Mouse (Mus musculus) hindbrain, postnatal 0 days (tissue): ENCODE data around the gene Pde4dip. TPM values are rescaled to one million over a fixed set of nuclear protein-coding genes. Genes with fewer than 3 reads are reported as not detected.

ENCODE experiments used
- ATAC-seq: fragments of 200-750 bp; cut with Nextera tagmentation; 2 replicates; pipeline ENCODE4 v1.8.0; 2017; ENCODE audit warnings: mild to moderate bottlenecking, moderate TSS enrichment, moderate library complexity
- DNase-seq: peaks from one replicate; pipeline ENCODE4 v3.0.0-alpha.2; 2015; ENCODE audit warnings: low spot score
- H3K27ac ChIP-seq: fragments of 300-500 bp; sonication (generic); 2 replicates; pipeline ENCODE4 v1.5.1; 2014; ENCODE audit warnings: mild to moderate bottlenecking
- H3K27me3 ChIP-seq: fragments of 300-500 bp; sonication (generic); 2 replicates; pipeline ENCODE4 v1.6.1; 2014; ENCODE audit warnings: low read length, mixed read lengths; ENCODE audit not compliant: insufficient read depth
- H3K36me3 ChIP-seq: fragments of 300-500 bp; sonication (generic); 2 replicates; pipeline ENCODE4 v1.6.1; 2014; ENCODE audit warnings: low read length, mixed read lengths; ENCODE audit not compliant: insufficient read depth
- H3K4me1 ChIP-seq: fragments of 300-500 bp; sonication (generic); 2 replicates; pipeline ENCODE4 v1.6.1; 2014; ENCODE audit warnings: antibody characterized with exemption, low read length, mixed read lengths; ENCODE audit not compliant: insufficient read depth
- H3K4me2 ChIP-seq: fragments of 300-500 bp; sonication (generic); 2 replicates; pipeline ENCODE4 v1.6.1; 2014; ENCODE audit warnings: low read depth, mild to moderate bottlenecking, low read length, moderate library complexity, mixed read lengths
- H3K4me3 ChIP-seq: fragments of 300-500 bp; sonication (generic); 2 replicates; pipeline ENCODE4 v1.5.1; 2014; ENCODE audit warnings: low read length
- H3K9ac ChIP-seq: fragments of 300-500 bp; sonication (generic); replicated peaks from 2 replicates; pipeline ENCODE4 v1.6.1; 2014; ENCODE audit warnings: mild to moderate bottlenecking, low read length, moderate library complexity, mixed read lengths
- H3K9me3 ChIP-seq: fragments of 300-500 bp; sonication (generic); 2 replicates; pipeline ENCODE4 v1.6.1; 2016; ENCODE audit warnings: low read length, mixed read lengths
- CTCF ChIP-seq: IDR thresholded peaks from 2 replicates; pipeline ENCODE4 v1.5.1; 2016; ENCODE audit warnings: antibody characterized with exemption, control low read depth, low read depth
- WGBS: fragments of 180-500 bp; shearing (Covaris S2); extraction: QIAGEN DNeasy Blood & Tissue Kit; methylation state at CpG from one replicate; pipeline ENCODE4 v1.1.7; 2014; 5-methylcytosine and 5-hydroxymethylcytosine counted together
- polyA plus RNA-seq: library from polyadenylated mRNA; unstranded; fragments of >200 nt; fragmentation: Nextera tagmentation; extraction: Ambion mirVana; gene quantifications from 2 replicates; pipeline ENCODE4 v1.2.1, GENCODE M21; 2015
- total RNA-seq: library from RNA; depleted of rRNA; stranded (reverse); fragments of >200 nt; gene quantifications from 2 replicates; pipeline ENCODE4 v1.2.3, GENCODE M21; 2014

The Pde4dip gene
- total and polyA plus RNA-seq, 2 experiments from 2014 or later, result 48.1 to 79.6 TPM

DNA sequence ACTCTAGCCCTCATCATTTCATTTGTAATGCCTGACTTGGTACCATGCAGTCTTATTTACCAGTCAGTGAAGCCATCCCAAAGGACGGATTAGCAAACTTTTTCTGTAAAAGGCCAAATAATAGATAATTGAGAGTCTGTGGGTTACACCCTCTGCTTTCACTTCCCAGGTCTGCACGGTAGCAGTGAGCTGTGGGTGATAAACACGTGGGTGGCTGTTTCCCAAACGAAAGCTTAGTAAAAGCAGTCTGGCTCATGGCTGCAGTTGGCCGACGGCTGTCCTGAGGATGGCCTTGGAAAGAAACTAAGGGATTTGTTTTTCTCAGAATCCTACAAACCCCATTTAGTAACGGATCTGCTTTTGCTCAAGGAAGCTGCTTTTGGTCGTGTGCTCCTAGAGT, 227.3 kb downstream of the Pde4dip start:
- no peak for TF ChIP-seq CTCF
- 78% methylated on average over 8 of the region's 8 CpGs for WGBS
- Histone ChIP-seq H3K4me2 (no peak overlapping the region), H3K27ac (no peak overlapping the region), H3K36me3 (peaks cover 29% of the 10 kb centered on the region; the same call in 1 of the 2 replicates), H3K9me3 (no peaks in the 10 kb centered on the region), H3K4me3 (no peak overlapping the region), H3K9ac (no peak overlapping the region), H3K27me3 (no peaks in the 10 kb centered on the region), H3K4me1 (0 out of 2 replicates have a peak, but pooled peaks cover 10% of the 10 kb centered on the region)
- ATAC-seq, result no peak
- no peak for DNase-seq

DNA sequence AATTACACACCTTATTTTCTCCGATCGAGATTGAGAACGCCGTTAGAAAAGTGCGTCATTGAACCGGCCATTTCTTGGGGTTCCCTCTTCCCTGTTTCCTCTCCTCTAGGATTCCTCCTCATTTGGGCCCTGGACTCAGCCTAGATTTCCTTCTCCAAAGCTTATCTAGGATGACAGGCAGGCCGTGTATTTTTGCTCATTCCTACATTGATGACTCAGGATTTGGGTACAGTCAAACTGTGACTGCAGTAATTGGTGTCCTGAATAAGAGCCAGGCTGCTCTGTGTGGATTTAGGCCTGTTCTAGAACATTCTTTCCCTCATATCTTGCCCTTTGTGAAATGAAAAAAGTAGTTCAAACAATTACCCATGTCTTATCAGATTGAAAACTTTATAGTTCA, 228.8 kb downstream of the Pde4dip start:
- 85% methylated on average over 7 of the region's 7 CpGs for WGBS
- no peaks in the 10 kb centered on the region for H3K9me3 ChIP-seq
- H3K9ac ChIP-seq, result peak overlapping the region; percentile 74; the same call in 1 of the 2 replicates
- H3K27me3 ChIP-seq, result no peaks in the 10 kb centered on the region
- H3K36me3 ChIP-seq, result peaks cover 18% of the 10 kb centered on the region; the same call in 1 of the 2 replicates
- ATAC-seq, result no peak
- H3K27ac ChIP-seq, result no peak overlapping the region
- peak overlapping the region; percentile 89 for H3K4me2 ChIP-seq
- TF ChIP-seq CTCF, result no peak
- no peak for DNase-seq
- no peak overlapping the region for H3K4me3 ChIP-seq
- 0 out of 2 replicates have a peak, but pooled peaks cover 10% of the 10 kb centered on the region for H3K4me1 ChIP-seq

DNA sequence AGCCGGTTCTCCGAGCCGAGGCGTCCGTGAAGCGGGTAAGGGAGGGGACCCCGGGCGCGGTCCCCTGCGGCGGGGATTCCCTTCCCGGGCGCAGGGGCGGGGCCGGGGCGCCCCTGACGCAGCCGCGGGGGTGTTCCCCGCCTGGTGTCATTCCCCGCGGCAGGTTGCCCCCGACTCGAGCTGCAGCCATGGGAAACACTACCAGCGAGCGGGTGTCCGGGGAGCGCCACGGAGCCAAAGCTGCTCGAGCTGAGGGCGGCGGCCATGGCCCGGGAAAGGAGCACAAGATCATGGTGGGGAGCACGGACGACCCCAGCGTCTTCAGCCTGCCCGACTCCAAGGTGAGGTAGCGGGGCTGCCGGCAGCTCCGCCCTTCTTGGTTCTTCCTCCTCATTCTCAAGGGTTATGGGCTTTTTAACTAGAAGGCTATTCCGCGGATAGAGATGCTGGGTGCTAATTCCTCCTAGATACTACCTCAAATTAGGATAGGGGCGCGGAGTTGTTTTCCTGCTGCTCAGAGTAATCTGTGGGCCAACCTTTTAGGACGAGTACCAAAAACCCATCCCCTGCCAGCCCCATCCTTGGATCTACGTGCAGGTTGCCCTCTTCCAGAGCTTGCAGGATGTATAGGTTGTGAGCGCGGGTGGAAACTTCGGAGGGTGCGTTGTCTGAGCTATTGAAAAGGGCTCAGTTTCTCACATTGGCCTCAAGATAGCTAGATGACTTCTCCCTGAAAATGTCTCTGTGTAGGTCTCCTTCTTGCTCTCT, 229.9 kb downstream of the Pde4dip start:
- 1% methylated on average over 49 of the region's 50 CpGs for WGBS
- peak; percentile 71; the same call in 1 of the 2 replicates for ATAC-seq
- no peak for TF ChIP-seq CTCF

DNA sequence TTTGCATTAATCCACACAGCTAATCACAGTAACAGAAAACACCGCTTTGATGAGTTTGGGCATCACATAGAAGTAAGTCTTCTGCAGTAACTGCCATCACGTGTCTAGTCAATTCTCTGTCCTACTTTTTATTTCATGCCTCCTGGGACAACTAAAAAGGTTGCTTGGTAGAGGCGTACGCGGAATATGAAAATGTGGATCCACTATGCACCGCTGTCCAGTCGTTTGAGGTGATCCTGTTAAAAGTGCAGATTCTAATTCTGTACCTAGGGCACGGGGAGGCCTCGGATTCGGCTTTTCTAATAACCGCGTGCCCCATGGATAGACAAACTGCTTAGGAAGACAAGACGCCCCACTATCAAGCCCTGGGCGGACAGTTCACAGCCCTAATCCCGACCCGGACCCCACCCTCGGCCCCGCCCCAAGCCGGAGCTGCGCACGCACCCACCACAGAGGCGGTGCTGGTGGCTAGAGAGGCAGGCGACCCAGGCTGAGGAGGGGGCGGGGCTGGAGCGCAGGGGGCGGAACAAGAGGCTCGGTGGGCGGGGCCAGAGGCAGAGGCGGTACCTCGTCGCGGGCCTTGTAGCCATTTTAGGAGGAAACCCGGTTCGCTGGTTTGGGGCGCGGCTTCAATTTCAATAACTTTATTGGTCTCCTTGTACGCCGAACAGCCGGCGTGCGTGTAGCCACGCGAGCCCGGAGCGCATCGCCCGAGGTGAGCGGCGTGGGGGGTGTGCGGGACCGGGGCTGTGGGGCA, 230.7 kb downstream of the Pde4dip start, which contains the start of gene Prkab2:
Gene Prkab2 (plus strand): TSS at position 539 of the 757 bp plus-strand sequence.
- Histone ChIP-seq H3K9me3 (no peaks in the 10 kb centered on the region), H3K4me1 (0 out of 2 replicates have a peak, but pooled peaks cover 10% of the 10 kb centered on the region), H3K27me3 (no peaks in the 10 kb centered on the region), H3K4me3 (peak within 1 kb of the TSS; percentile 75), H3K9ac (peak within 1 kb of the TSS; percentile 74), H3K4me2 (peak within 1 kb of the TSS; percentile 89), H3K27ac (peak within 1 kb of the TSS; percentile 49; the same call in 1 of the 2 replicates), H3K36me3 (peaks cover 4% of the 10 kb centered on the region; the same call in 1 of the 2 replicates)
- ATAC-seq (peak; percentile 98), DNase-seq (peak; percentile 98)
- WGBS, result 1% methylated on average over 50 of the region's 51 CpGs
- no peak for TF ChIP-seq CTCF

More for the DNA sequence above, 229.9 kb downstream of the Pde4dip start:
- no peak for DNase-seq
- Histone ChIP-seq H3K27ac (peak overlapping the region; percentile 46; the same call in 1 of the 2 replicates), H3K27me3 (no peaks in the 10 kb centered on the region), H3K4me1 (0 out of 2 replicates have a peak, but pooled peaks cover 10% of the 10 kb centered on the region), H3K4me3 (peak overlapping the region; percentile 75), H3K9ac (peak overlapping the region; percentile 74), H3K9me3 (no peaks in the 10 kb centered on the region), H3K36me3 (peaks cover 8% of the 10 kb centered on the region; the same call in 1 of the 2 replicates), H3K4me2 (peak overlapping the region; percentile 89)

DNA sequence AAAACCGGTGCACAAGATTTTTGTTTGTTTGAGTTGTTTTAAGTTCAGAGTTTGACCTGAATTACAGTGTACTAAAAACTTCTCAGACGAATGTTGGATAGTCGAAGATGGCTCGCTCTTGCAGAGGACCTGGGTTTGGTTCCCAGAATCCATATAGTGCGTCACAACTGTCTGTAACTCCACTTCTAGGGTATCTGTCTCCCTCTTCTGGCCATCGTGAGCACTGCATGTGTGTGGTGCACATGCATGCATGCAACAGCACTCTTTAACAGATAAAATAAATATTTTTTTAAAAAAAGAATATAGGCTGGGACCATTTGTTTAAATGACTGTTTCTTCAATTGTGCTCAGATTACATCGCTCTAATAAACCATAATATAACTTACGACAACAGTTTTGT, 233.6 kb downstream of the Pde4dip start:
- no peak overlapping the region for H3K4me3 ChIP-seq
- H3K27ac ChIP-seq, result no peak overlapping the region
- TF ChIP-seq CTCF, result peak; percentile 54
- WGBS, result 85% methylated on average over 8 of the region's 8 CpGs
- no peaks in the 10 kb centered on the region for H3K36me3 ChIP-seq
- H3K4me2 ChIP-seq, result no peak overlapping the region
- H3K27me3 ChIP-seq, result no peaks in the 10 kb centered on the region
- no peak overlapping the region for H3K9ac ChIP-seq
- DNase-seq (no peak), ATAC-seq (no peak)
- H3K4me1 ChIP-seq, result 0 out of 2 replicates have a peak, but pooled peaks cover 7% of the 10 kb centered on the region
- no peaks in the 10 kb centered on the region for H3K9me3 ChIP-seq

DNA sequence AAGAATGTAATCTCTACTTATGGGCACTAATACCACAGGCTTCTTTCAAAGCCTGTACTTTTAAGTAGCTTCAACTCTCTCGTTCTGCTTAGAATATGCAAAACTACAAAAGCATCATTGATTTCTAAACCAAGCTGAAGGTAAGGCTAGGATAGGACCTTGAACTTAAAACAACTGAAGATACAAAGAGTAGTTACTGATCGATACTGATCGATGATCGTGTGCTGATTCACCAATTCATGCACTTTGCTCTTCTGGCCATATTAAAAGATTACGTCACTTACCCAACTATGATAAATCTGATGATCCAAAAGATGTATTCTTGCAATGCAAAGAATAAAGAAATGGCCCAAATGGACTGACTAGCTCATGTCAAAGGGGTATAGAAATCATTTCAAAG, 234.7 kb downstream of the Pde4dip start:
- TF ChIP-seq CTCF, result no peak
- no peak for DNase-seq

More for the DNA sequence above, 234.7 kb downstream of the Pde4dip start:
- Histone ChIP-seq H3K4me1 (no peaks in the 10 kb centered on the region), H3K27me3 (no peaks in the 10 kb centered on the region), H3K9me3 (no peaks in the 10 kb centered on the region), H3K27ac (no peak overlapping the region), H3K4me2 (no peak overlapping the region), H3K36me3 (no peaks in the 10 kb centered on the region), H3K4me3 (no peak overlapping the region), H3K9ac (no peak overlapping the region)
- no peak for ATAC-seq
- 92% methylated on average over 5 of the region's 5 CpGs for WGBS
